Comparison of ENCODE assay signal across 8 mouse cellular contexts in the genomic region with DNA sequence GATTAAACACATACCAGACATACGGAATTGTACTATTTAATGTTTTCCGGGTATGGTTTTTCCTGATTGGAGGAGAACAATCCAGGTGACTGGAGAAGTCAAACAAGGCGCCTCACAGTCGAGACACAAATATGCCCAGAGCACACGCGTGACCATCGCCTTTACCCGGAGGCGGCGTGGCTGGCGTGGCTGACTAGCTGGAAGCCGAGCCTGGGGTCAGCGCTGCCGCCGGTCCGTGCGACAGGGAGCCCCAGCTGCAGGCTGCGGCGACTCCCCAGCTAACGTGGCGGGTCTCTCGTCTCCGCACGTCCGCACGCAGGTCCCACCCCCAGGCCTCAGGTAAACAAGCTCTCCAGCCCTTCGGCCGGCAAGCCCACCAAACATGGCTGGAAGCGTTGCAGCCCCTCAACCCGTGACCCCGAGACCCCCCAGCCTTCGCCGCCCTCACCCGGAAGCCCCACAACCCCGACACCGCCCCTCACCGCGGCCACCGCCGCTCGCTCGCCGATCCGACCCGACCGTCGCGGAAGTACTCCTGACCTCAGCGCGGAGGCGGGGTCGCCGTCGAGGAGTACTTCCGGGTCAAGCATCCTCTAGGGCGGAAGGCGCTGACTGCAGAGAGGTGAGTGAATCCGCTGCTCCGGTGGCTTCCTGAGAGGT. TPM values are rescaled to one million over a fixed set of nuclear protein-coding genes. Genes with fewer than 3 reads are reported as not detected.
A peak's percentile ranks its signal among the peaks of the same experiment; 100 is the strongest.
DNase-seq lines count a peak whose midpoint lies in the region; ATAC-seq lines count a peak whose summit lies in the region.

A gene (minus strand): TSS at position 527 of the 660 bp plus-strand sequence.
A gene (plus strand): TSS at position 574 of the 660 bp plus-strand sequence.

- peak within 1 kb of the TSS; percentile 55 for H3K27ac ChIP-seq in intestine, embryonic 14.5 days (ENCODE audit: low read depth)

- H3K4me1 ChIP-seq in intestine, embryonic 14.5 days (replicated peaks; ENCODE audit: control insufficient read depth, insufficient read depth, low read length) = peaks cover 15% of the 10 kb centered on the region; the same call in 1 of the 2 replicates

- intact Hi-C loops in left cerebral cortex, postnatal 14 days (cut with DNase I) = no loop called here

- no peaks in the 10 kb centered on the region for H3K27me3 ChIP-seq in intestine, embryonic 14.5 days (replicated peaks; ENCODE audit: control insufficient read depth, insufficient read depth, low read length)

- no peaks in the 10 kb centered on the region for H3K9me3 ChIP-seq in intestine, embryonic 14.5 days (ENCODE audit: control insufficient read depth, low read length)

- under 1% methylated on average over 59 of the region's 59 CpGs for WGBS in intestine, embryonic 14.5 days

- H3K4me3 ChIP-seq in intestine, embryonic 14.5 days (ENCODE audit: low read depth, low read length) = peak within 1 kb of the TSS; percentile 64

- peak; percentile 96 for ATAC-seq in intestine, embryonic 14.5 days (replicated peaks; ENCODE audit: low FRiP score, low TSS enrichment, low read depth)

- peaks cover 13% of the 10 kb centered on the region; the same call in 1 of the 2 replicates for H3K36me3 ChIP-seq in intestine, embryonic 14.5 days (ENCODE audit: control insufficient read depth, insufficient read depth, low read length)

- H3K9ac ChIP-seq in intestine, embryonic 14.5 days (ENCODE audit: low read length) = peak within 1 kb of the TSS; percentile 72

- DNase-seq in adrenal gland, adult (ENCODE audit: inconsistent age in 2 of 2, low spot score in 1 of 2) = peak; percentile 92 to 97
- peak; percentile 93 for DNase-seq in embryo, embryonic 10.5 days (ENCODE audit: low spot score)
- DNase-seq in gastrocnemius, postnatal 25 days = peak; percentile 87
- DNase-seq in intestine, embryonic 14.5 days (ENCODE audit: low spot score) = peak; percentile 97
- DNase-seq in left cerebral cortex, postnatal 14 days (ENCODE audit: low spot score in 2 of 2) = peak; percentile 84 to 92
- peak; percentile 93 for DNase-seq in mesoderm, embryonic 11.5 days (ENCODE audit: low read depth, low spot score)
- peak; percentile 75 to 80 for DNase-seq in right cerebral cortex, postnatal 36 days (ENCODE audit: low spot score in 2 of 2)
- DNase-seq in yolk sac, embryonic 10.5 days (ENCODE audit: low spot score) = peak; percentile 94

- H3K4me2 ChIP-seq in intestine, embryonic 14.5 days (ENCODE audit: low read length) = peak within 1 kb of the TSS; percentile 72

RNA-seq across cellular contexts. Expression of the first gene that starts in this region (rescaled TPM):
- 10 to 100 TPM; 45.8 to 46.8 TPM for total RNA-seq in gastrocnemius, postnatal 25 days (2021)
- polyA plus RNA-seq in intestine, embryonic 14.5 days (2014; fragmentation: Nextera tagmentation; extraction: Ambion mirVana) = 54.9 and 60.1 TPM in 2 replicates
- 10 to 100 TPM; 29.7 to 33.1 TPM for total RNA-seq in left cerebral cortex, postnatal 14 days (2021)

RNA-seq across cellular contexts. Expression of the second gene that starts in this region (rescaled TPM):
- total RNA-seq in gastrocnemius, postnatal 25 days (2021) = 1 to 10 TPM; 7.2 to 9.1 TPM
- polyA plus RNA-seq in intestine, embryonic 14.5 days (2014; fragmentation: Nextera tagmentation; extraction: Ambion mirVana) = 42.8 and 46.2 TPM in 2 replicates
- 10 to 100 TPM; 25.7 to 28.8 TPM for total RNA-seq in left cerebral cortex, postnatal 14 days (2021)

Comparison
In these comparisons a context has a peak if more than half of its experiments do, and no peak if none do; other contexts are left out.
1. Peak in every context shown above with its lines: DNase-seq, ATAC-seq, H3K4me3 ChIP-seq and H3K27ac ChIP-seq.